Mouse (Mus musculus) liver, adult 2 months (tissue): Measurements from ENCODE around the gene Clstn1. TPM values are rescaled to one million over a fixed set of nuclear protein-coding genes. Genes with fewer than 3 reads are reported as not detected.

Experiments
- DNase-seq: peaks from one replicate; pipeline ENCODE4 v3.0.0-alpha.2; 2011; ENCODE audit warnings: low read depth, low spot score; ENCODE audit errors: extremely low read depth
- H3K27ac ChIP-seq: fragments of 200-500 bp; replicated peaks from 2 replicates; pipeline ENCODE4 v1.5.1; 2012; ENCODE audit warnings: low read depth, mild to moderate bottlenecking, control low read depth, inconsistent platforms, low read length; ENCODE audit not compliant: insufficient read depth
- H3K27me3 ChIP-seq: fragments of 200-500 bp; 2 replicates; pipeline ENCODE4 v1.6.1; 2012; ENCODE audit warnings: mild to moderate bottlenecking, moderate library complexity, low read length, inconsistent platforms; ENCODE audit not compliant: control insufficient read depth, insufficient read depth
- H3K36me3 ChIP-seq: fragments of 200-500 bp; 2 replicates; pipeline ENCODE4 v1.6.1; 2012; ENCODE audit warnings: low read length, inconsistent platforms; ENCODE audit not compliant: control insufficient read depth, insufficient read depth
- H3K4me1 ChIP-seq: fragments of 200-500 bp; 2 replicates; pipeline ENCODE4 v1.6.1; 2011; ENCODE audit warnings: low read length; ENCODE audit not compliant: control insufficient read depth, insufficient read depth
- H3K4me3 ChIP-seq: fragments of 200-500 bp; 2 replicates; pipeline ENCODE4 v1.5.1; 2011; ENCODE audit warnings: low read depth, mild to moderate bottlenecking, control low read depth, low read length, moderate library complexity; ENCODE audit not compliant: insufficient read depth
- H3K79me2 ChIP-seq: fragments of 200-500 bp; 2 replicates; pipeline ENCODE4 v1.6.1; 2012; ENCODE audit warnings: inconsistent platforms, mild to moderate bottlenecking, low read length, moderate library complexity; ENCODE audit not compliant: control insufficient read depth, insufficient read depth
- H3K9ac ChIP-seq: fragments of 200-500 bp; 2 replicates; pipeline ENCODE4 v1.6.1; 2012; ENCODE audit warnings: low read depth, mild to moderate bottlenecking, control low read depth, inconsistent platforms, low read length
- CTCF ChIP-seq: fragments of 200-500 bp; IDR thresholded peaks from 2 replicates; pipeline ENCODE4 v1.5.1; 2011; ENCODE audit warnings: low read depth, low read length, control low read depth
- POLR2A ChIP-seq: fragments of 200-500 bp; IDR thresholded peaks from 2 replicates; pipeline ENCODE4 v1.6.1; 2011; ENCODE audit warnings: low read length, control low read depth; ENCODE audit not compliant: insufficient read depth; ENCODE audit errors: extremely low read depth
- WGBS: fragments of 180-500 bp; shearing (Covaris S2); methylation state at CpG from one replicate; pipeline ENCODE4 v1.1.7; 2018; 5-methylcytosine and 5-hydroxymethylcytosine counted together
- polyA plus RNA-seq: library from polyadenylated mRNA; depleted of rRNA; stranded (reverse); fragments of >200 nt; gene quantifications from 2 replicates; pipeline ENCODE4 v1.2.3, GENCODE M21; 2012
- total RNA-seq: library from RNA; depleted of rRNA; stranded (reverse); fragments of >200 nt; gene quantifications from 2 replicates; pipeline ENCODE4 v1.2.3, GENCODE M21; 2014

The Clstn1 gene
- total and polyA plus RNA-seq, 2 experiments = 1.5 to 2.3 TPM

DNA sequence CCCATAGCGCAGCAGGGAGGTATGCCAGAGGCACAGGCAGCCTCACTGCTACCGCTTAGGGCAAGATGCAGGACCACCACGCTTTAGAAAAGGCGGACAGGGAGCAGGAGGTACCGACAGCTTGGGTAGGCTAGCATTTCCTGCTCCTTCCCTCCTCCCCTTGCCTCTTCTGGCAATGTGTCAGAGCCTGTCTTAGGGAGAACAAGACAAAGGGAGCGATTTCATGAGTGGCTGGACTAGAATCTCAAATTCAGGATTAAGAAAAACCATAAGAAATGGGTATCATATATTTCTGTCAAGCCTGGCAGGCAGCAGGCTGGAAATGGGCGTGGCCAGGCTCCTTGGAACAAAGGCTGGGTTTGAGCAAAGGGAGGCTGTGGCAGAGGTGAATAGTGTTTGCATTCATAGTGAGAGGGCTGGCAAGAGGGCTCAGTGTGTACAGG, 23.3 kb upstream of the Clstn1 start:
- Histone ChIP-seq H3K79me2 (no peaks in the 10 kb centered on the region), H3K27ac (no peak overlapping the region), H3K27me3 (no peaks in the 10 kb centered on the region), H3K4me3 (no peak overlapping the region), H3K36me3 (no peaks in the 10 kb centered on the region), H3K4me1 (no peaks in the 10 kb centered on the region), H3K9ac (no peak overlapping the region)
- DNase-seq = no peak
- TF ChIP-seq POLR2A (no peak), CTCF (no peak)
- 88% methylated on average over 7 of the region's 7 CpGs for WGBS

DNA sequence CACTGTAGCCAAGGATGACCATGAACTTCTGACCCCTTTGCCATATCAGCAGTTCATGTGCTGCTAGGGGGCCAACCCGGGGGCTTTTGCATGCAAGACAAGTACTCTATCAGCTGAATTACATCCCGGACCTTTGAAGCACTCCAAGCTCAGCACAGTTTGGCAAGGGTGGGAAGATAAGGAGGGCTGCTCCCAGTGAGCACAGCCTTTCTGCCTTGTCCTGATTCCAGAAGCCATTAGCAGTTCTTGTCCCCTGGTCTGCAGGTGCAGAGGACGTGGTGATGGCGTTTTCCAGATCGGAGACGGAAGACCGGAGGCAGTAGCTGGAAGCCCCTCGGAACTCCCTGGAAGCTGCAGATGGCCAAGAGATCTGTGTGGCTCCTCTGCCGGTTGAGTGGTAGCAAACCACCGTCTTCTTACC, 22.3 kb upstream of the Clstn1 start:
- Histone ChIP-seq H3K36me3 (no peaks in the 10 kb centered on the region), H3K79me2 (no peaks in the 10 kb centered on the region), H3K27ac (no peak overlapping the region), H3K4me1 (no peaks in the 10 kb centered on the region), H3K27me3 (no peaks in the 10 kb centered on the region), H3K9ac (no peak overlapping the region), H3K4me3 (no peak overlapping the region)
- 77% methylated on average over 10 of the region's 10 CpGs for WGBS
- TF ChIP-seq POLR2A = no peak
- no peak for TF ChIP-seq CTCF
- no peak for DNase-seq

DNA sequence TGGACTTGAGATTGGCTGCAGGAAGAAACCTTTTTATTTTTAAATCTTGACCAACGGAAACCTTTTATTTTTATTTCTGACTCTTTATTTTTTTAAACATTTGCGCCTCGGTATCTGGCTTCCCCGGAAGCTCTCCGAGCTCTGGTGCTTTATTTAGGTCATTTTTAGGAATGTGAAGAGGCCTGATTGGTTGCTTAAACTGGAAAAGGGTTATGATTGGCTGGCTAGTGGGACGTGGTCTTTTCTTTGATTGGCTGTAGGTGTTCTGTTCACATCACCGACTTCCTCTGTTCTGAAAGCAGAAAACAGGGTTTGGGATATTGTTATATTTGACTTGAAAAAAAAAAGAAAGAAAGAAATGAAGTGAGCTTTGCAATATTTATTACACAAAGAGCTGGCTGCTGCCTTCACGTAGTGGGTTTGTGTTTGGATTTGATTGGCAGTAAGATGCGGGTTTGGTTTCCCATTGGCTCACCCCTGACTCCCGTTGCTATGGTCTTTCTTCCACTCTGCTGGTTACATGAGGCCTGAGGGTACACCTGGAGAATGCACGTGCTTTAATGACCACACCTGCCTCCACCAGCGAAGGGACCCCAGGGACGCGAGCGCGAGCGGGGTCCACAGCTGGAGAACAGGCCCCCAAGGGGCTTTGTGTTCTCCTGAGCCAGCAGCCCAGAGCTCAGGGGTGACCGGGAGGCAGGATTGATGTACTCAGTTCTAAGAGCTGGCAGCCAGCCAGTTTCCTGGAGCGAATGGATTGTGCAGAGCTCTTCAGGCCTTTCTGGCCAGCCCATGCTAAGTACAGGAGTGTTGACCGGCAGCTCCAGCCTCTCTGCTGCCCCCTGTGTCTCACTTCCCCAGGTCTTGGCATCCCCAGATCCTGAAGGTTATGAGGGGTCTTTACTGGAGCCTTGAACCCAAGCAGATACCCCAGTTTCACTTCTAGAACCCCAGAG, 21.5 kb upstream of the Clstn1 start:
- Histone ChIP-seq H3K36me3 (no peaks in the 10 kb centered on the region), H3K4me1 (no peaks in the 10 kb centered on the region), H3K79me2 (no peaks in the 10 kb centered on the region), H3K4me3 (no peak overlapping the region), H3K27me3 (no peaks in the 10 kb centered on the region), H3K9ac (no peak overlapping the region), H3K27ac (no peak overlapping the region)
- TF ChIP-seq POLR2A (no peak), CTCF (no peak)
- 78% methylated on average over 20 of the region's 20 CpGs for whole genome bisulfite sequencing
- DNase-seq = no peak

DNA sequence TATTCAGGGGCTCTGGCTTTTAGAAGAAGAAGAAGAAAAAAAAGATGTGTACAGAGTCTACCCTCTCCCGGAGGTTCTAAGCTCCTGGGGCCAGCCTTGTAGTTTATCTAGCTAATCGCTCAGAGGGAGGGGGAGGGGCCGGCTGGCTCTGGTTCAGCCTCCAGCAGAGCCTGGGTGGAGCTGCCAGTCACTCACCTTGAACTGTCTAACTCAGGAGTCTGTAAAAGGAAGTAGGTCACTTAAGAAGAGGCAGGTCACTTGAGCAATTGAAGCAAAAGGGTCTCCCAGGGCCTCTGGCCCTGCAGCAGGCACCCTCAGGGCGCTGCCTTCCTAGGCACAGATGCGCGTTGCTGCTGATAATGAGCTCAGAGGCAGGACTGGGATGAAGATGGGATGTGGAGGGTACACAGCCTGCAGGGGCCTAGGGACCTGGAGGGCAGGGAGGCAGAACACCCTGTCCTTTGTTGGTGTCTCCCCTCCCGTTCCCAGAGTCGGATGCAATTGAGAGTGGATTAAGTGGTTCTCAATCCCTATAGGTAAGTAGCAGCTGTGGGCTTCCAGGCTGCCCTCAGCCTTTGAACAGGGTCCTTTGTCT, 18.7 kb upstream of the Clstn1 start:
- TF ChIP-seq CTCF (no peak), POLR2A (no peak)
- 48% methylated on average over 8 of the region's 8 CpGs for WGBS
- DNase-seq = peak; percentile 11
- Histone ChIP-seq H3K36me3 (no peaks in the 10 kb centered on the region), H3K4me3 (no peak overlapping the region), H3K27me3 (no peaks in the 10 kb centered on the region), H3K79me2 (no peaks in the 10 kb centered on the region), H3K27ac (no peak overlapping the region), H3K9ac (no peak overlapping the region), H3K4me1 (no peaks in the 10 kb centered on the region)

DNA sequence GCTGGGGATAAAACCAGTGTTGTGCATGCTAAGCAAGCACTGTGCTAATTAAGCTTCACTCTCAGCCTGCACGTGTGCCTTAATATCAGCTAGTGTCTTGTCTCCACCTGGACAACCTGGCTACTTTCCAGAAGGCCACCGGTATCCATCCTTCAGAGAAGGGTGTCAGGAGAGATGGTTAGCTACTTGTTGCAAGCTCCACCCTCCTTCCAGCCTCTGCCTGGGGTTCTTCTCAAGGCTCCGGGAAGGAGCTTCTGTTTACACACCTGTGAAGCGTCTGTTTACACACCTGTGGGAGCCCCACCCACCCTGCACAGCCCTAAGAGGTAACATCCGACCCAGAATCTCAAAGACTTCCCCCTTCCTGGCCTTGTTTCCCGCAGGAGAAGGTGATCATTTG, 17.6 kb upstream of the Clstn1 start:
- Histone ChIP-seq H3K36me3 (no peaks in the 10 kb centered on the region), H3K9ac (no peak overlapping the region), H3K79me2 (no peaks in the 10 kb centered on the region), H3K4me3 (no peak overlapping the region), H3K27ac (no peak overlapping the region), H3K4me1 (no peaks in the 10 kb centered on the region), H3K27me3 (no peaks in the 10 kb centered on the region)
- WGBS = 37% methylated on average over 6 of the region's 6 CpGs
- DNase-seq = no peak
- TF ChIP-seq CTCF (no peak), POLR2A (no peak)
